Mouse (Mus musculus) c-Kit-positive CD71-positive TER-119-positive erythroid progenitor cells, embryonic 14.5 days (primary cell): Measurements from ENCODE around the gene Mdm2.
"Not testable (repeated sequence)": the region's sequence is repeated elsewhere in the genome, so short reads cannot be mapped to it uniquely, and the experiment has no call there.

Experiments used
- DNase-seq: peaks from one replicate; pipeline ENCODE4 v3.0.0-alpha.2; 2013; ENCODE audit warnings: low spot score

Gene Mdm2

DNA sequence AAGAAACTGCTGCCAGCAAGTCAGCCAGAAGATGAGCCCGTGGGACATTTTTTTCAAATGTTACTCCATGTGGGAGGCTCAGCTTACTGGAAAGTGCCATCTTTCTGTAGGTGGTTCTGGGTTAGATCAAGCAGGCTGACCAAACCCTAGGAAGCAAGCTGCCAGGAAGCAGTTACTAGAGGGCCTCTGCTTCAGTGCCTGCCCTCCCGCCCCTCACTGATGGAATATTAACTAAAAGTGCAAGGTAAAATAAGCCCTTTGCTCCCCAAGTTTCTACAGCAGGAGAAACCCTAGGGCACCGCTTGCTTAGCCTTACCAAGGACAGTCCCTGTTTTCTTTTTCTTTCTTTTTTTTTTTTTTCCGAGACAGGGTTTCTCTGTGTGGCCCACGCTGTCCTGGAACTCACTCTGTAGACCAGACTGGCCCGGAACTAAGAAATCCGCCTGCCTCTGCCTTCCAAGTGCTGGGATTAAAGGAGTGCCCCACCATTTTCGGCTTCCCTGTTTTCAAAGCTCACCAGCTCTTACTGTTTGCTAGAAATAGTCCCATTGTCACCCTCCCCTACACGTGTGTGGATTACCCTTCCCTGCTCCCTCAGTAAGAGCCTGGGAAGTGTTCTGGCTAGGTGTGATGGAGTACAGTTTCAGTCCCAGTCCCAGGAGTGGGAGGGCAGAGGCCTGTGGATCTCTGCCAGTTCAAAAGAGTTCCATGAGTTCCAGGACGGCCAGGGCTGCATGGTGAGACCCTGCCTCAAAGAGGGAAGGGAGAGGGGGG lies 37.9 kb upstream of the Mdm2 start:
- DNase-seq, result no peak

DNA sequence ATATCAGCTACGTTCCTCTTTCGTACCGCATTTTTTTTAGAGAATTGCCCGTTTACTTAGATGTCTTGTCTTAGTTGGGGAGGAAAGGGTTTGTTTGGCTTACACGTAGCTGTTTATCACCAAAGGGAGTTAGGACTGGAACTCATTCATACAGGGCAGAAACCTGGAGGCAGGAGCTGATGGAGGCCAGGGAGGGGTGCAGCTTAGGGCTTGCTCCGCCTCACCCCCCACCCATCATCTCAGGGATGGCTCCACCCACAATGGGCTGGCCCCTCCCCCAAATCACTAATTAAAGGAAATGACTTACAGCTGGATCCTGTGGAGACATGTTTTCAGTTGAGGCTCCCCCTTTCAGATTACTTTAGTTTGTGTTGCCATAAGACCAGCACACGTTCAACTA lies 37.2 kb upstream of the Mdm2 start:
- DNase-seq, result no peak

DNA sequence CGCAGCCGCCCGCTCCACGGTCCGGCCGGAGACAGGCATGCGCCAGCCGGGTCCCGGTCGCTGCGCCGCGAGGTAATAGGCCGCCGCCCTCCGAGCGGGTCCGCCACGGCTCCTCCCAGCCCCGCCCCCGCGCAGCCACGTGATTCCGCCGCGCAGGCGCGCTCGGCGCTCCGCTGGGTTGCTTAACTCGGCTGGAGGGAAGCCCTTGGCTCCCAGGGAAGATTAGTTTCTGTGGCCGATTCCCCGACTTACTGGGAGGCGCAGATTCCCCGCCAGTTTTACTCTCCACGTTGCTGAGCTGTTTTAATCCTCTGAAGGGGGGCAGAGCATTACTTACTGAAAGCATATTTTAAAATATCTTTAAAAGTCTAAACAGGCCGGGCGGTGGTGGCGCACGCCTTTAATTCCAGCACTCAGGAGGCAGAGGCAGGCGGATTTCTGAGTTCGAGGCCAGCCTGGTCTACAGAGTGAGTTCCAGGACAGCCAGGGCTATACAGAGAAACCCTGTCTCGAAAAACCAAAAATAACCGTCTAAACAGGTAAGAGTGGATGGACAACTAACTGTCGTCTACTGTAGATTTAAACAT lies 35.8 kb upstream of the Mdm2 start, which contains the start of gene Slc35e3:
TSS of gene Slc35e3 (minus strand) at position 69 of the 587 bp plus-strand sequence.
- DNase-seq, result peak; percentile 90

DNA sequence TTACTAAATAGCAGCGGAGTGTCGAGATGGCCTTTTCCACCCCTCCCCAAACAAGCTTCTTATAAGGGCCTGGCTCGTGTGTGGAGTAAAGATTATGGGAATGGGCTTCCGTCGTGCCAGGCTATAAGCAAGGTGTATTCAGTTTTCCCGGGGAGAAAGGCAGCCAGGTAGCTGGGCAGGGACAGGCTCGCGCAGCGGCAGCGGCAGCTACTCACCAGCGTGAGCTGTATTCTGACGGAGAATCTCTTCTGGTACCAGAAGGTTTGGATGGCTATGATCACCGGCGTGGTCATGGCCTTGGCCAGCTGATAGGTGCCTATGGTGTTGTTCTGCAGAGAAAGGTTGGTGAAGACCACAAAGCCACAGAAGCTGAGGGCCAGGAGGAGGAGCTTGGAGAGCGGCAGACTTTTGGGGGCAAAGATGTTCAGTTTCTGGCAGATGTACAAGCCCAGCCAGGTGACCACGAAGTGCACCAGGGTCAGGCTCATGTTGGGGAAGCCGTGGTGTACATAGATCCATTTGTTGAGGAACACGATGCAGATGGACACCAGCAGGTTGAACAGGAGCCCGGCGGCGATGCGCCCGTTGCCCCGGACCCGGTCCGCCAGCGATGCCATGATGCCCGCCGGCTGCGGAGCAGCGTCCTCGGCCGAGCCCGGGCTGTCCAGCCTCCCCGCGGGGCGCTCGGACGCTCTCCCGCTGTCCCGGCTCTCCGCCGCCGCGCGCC lies 35.2 kb upstream of the Mdm2 start:
- not testable (repeated sequence) for DNase-seq

DNA sequence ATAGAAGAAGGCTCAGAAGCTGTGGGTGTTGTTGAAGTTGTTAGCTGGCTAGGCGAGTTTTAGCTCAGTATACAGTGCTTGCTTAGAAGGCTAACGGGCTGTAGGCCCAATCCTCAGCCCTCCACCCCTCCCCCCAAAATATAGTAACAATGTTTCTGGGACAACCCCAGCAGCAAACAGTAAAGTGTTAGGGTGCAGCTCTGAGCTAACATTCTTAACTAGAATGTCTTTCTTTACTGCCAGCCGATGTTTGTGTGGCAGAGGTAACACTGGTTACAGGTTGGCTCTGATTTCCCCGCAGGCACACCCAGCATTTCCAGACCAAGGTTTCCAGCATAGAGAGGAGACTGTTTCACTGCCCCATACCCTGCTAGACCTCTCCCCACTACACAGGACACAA lies 33.4 kb upstream of the Mdm2 start:
- DNase-seq, result no peak

DNA sequence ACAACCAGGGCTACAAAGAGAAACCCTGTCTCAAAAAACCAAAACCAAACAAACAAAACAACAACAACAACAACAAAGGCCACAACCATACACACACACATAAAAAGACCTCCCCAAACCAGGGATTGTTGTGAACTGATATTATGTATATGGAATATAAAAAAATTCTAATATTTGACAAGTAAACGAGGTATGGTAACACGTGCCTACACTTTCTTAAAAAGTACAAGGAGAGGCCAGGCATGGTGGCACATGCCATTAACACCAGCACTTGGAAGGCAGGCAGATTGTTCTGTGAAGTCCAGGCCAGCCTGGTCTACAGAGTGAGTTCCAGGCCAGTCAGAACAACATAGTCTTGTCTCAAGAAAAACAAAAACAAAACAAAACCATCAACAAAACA lies 32.6 kb upstream of the Mdm2 start:
- no peak for DNase-seq

DNA sequence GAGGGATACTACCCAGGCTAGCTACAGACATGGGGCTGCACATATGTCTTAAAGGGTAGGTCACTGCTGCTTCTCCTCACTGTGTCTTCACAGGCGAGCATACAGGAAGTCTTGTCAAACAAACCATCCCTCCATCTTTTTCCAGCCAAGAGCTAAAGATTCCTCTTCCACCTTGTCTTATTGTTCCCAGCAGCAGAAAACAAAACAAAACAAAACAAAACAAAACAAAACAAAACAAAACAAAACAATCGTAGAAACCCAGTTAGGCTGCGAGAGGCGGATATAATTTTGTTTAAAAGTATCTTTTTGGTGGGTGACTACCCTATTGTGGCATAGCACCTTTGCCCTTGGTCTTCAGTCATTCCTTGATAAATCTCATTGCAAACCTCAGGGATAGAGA lies 32.1 kb upstream of the Mdm2 start:
- DNase-seq, result no peak

DNA sequence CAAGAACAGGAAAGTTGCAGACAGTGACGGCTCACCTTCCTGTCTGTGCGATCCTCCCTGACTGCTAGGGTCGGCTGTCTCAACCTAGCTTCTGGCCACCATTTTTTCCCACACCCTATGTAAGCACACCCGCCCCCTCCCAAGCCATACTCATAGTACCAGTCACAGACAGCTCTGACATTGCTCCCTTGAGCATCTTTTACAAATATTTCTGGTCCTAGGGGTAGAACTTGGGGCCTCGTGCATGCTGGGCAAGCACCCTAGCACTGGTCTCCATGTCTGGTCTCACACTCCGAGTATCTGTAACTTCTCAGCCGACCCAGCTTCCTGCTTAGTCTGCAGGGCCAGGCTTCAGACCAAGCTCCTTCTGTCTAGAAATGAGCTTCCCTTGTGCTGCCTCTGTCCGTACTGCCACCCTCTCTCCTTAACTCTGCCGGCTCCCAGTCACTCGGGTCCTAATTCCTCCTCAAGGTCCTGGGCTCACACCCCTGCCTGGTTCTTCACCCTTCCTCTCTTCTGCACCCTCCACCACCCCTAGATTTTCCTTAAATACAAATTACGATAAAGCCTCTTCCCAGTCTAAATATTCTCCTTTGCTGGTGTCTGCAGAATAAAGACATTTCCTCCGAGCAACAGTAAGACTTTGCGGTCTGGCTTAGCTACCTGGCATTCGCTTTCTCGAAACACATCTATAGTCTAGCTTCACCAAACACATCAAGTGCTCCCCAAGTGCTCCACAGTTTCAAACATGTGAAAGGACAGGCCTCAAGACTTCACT lies 31.3 kb upstream of the Mdm2 start:
- no peak for DNase-seq

DNA sequence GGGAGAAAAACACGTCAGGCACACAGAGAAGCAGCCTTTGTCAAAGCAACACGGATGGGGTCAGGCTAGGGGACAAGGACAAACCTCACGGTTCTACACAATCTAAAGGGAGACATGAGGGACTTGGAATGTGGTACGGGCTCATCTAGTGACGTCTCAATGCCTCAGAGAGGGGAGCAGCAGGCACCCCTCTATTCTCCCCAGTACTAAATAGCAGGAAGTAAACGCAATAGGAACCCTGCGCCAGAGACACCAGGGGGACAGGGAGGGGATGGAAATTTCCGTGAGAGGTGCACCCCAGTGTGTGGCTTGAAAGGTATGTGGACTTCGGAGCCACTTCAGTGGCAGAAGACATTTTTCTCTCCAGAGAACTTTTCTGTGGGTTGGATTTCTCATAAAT lies 30.4 kb upstream of the Mdm2 start:
- DNase-seq, result no peak

DNA sequence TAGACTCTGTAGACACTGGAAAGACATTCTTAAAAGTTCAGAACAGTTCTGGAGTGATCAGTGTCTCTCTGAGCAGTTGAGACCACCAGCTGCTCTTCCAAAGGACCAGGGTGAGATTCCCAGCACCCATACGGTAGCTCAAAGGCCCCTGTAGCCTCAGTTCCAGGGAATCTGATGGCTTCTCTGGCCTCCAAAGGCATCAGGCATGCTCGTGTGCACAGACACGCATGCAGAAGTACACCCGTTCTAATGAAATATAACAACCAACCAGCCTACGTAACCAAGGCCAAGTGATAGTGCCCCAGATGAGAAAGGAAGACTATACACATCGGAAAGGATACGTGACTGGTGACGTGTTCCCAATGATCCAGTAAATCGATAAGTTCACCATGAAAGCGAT lies 29.6 kb upstream of the Mdm2 start:
- DNase-seq, result no peak

DNA sequence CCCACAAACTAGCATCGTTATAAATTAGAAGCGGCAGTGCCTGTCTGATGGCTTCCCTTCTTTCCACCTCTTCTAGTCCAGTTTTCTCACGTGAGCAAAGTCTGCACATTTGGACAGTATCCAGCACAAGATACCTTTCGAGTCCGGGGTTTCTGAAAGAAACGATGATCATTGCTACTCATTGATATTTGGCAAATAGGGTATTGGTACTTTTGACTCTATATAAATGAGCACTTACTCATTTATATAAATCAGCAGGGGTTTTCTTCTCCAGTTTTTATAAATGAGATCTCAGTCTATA lies 29.0 kb upstream of the Mdm2 start:
- no peak for DNase-seq

DNA sequence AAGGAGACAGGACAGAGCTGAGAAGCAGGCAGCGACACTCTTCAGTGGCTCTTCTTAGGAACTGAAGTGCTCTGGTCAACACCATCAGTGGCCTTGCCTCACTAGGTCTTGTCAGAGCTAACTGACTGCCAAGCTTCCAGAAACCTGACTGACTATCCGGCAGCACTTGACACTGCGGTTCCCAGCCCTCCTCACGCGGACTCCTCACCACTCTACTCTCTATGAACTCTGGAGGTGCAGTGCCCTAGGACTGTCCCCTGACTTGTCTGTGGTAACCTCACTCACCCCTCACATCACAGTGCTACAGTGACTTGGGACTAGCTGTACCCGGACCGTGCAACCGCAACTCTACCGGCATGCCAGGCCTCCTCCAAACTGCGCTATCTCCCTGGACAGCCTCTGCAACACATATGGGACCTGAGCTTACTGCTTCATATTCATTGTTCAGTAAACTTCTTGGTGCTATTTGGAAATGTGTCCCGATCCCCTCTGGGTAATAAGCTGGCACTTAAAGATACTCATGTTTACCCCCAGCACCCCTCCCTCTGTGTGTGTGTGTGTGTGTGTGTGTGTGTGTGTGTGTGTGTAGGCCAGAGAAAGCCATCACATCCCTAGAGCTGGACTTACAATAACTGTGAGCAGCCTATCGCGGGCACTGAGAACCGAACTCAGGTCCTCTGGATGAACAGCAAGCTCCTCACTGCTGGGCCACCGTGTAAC lies 28.5 kb upstream of the Mdm2 start:
- DNase-seq, result no peak

DNA sequence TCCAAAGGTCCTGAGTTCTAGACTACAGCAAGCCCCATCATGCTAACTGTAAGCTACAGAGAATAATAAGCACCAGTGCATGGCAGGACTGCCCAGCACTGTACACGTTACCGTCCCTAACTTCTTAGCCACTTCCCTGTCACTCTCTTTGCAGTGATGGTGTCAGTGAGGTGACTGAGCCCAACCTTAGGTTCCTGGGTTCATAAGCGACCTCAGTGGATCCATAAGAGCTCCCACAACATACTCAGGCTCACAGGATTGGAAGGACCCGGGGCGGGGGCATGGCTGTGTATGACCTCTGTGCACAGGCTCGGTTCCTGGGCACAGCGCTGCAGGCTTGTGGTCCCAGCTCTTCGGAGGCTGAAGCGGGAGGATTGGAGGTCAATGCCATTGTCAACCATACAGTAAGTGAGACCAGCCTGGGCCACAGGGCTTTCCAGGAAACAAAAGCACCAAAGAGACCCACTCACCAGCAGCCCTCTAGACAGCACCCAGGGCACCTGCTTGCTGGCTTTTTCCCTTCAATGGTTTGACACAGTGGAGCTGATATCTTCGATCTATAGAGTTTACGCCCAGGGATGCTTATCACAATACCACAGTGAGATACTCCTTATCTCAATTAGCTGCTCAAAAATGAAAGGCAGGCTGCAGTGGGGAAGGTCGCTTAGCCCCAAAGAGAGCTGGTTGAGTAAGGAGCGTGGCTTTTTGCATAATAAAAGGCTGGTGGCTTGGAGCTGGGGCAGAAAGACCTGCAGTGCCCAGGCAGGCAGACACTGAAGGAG lies 27.8 kb upstream of the Mdm2 start:
- DNase-seq, result no peak

DNA sequence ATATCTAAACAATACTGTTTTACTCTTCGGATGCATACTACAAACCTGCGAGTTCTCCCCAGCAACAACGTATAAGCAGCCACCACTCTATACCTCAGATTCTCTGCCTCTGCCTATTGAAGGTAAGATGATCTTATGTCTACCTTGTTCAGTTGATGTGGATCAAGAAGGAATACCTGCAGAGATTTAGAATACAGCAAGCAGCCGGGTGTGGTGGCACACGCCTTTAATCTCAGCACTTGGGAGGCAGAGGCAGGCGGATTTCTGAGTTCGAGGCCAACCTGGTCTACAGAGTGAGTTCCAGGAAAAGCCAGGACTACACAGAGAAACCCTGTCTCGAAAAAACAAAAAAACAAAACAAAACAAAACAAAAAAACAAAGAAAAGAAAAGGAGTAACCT lies 26.9 kb upstream of the Mdm2 start:
- DNase-seq, result not testable (repeated sequence)

DNA sequence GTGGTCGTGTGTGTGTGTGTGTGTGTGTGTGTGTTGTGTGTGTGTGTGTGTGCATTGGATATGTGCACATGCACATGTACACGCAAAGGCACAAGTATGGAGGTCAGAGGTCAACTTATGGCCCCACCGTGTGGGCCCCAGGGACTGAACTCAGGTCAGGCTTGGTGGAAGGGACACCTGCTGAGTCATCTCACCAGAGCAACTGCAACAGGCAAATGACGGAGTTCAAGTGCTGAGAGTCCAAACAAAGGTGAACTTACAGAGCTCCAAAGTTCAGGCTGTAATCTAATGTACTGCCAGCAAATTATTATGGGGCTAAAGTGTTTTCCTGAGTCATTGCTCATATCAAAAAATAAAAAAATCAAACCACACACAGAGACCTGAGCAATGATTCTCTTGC lies 26.5 kb upstream of the Mdm2 start:
- DNase-seq, result no peak

DNA sequence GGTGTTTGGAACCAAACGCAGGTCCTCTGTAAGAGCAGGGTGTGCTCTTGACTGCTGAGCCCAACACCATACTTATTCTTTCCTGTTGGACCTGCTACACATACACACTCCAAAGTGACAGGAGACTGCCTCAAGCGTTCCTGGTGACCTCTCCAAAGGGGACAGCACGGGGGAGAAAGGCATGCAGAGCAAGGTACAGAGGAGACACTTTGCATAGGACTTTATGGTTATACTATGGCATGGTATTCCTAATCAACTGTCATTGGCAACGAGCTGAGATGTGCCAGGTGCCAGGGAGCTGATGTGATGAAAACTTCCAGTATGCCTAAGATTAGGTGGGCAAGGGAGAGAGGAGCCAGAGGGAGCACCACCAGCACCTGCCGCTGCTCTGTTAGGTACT lies 26.0 kb upstream of the Mdm2 start:
- no peak for DNase-seq

DNA sequence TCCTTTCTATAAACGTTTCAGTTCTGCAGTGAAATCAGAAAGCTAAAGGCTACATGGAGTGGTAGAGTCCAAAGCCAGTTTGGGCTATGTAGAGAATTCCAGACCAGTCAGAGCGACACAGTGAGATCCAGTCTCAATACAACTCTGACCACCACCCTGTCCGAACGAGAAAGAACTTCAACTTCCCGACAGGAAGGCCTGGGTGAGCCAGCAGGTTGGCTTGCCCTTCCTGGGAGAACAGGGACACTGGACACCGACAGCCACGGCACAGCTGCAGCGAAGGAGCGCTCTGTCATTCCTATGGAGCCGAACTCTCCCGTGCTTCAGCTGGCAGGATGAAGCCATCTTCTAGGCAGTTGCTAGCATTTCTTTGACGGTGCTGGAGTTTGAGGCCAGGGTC lies 24.8 kb upstream of the Mdm2 start:
- DNase-seq, result not testable (repeated sequence)

DNA sequence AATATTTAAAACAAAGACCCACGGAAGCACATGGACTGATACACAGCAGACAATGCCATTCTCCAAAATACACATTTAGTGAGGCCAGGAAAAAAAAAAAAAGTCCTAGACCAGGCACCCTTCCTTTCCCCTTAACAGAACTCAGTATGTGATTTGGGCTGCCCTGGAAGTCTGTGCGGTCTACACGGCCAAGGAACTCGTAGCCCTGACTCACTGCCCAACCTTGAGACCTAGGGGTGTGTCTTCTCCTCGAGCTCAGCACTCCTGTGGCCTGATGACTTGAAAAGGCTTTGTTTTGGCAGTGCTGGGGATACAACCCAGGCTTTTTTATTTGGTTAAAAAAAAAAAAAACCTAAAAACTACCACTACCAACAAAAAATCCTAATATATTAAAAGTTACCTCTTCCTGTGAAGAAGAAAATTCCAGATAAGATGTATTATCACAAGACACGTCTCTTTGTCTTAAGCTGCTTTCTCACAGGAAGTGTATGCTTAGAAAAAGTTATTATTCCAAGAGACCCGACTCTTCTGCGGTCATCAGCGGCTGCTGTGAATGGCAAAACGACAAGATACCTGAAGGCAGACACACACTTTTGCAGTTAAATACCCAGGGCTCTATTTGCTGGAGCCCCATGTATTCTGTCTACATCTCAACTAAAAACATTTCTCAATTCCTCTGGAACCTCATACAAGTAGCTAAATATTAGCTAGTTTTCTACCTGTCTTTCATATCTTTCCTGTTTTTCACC lies 23.7 kb upstream of the Mdm2 start:
- DNase-seq, result not testable (repeated sequence)

DNA sequence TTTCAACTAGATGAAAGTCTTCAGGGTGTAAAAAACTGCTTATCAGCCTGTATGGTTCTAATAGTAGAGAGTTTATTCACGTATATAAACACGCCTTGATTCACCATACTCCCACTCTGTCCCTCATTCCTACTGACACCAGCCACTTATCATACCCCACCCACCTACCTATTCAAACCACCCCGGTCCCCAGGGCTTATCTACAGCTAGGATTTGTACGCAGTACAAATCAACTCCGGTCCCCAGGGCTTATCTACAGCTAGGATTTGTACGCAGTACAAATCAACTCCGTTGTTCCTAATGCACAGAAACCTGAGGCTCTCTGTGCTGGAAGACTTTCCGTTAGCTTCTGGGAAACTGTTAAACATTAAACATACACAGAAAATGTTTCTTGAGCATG lies 23.1 kb upstream of the Mdm2 start:
- DNase-seq, result not testable (repeated sequence)

DNA sequence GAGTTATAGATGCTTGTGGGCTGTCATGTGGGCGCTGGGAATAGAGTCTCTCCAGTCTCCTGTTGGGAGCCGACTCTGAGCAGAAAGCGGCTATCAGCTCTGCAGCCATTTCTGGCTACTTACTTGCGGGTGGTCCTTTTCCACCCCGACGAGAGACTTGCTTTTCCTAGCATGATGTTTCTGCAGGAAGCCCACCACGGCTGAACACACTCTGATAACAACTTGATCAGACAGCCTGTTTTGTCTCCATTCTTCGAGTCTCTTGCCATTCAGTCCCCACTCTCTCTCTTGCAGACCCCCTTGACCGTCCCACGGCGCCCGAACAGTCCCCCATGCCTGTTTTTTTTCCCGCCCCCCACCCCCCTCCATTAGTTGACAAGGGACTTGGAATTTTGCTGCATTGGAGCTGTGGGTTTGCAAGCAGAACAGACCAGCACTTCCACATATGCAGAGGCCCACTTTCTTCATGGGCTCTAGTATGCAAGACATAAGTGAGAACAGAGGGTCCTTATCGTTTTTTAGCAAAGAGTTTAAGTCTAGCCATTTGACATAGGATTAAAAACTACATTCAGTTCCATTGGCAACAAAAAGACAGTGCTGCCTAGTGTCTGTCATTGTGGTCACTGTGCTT lies 22.5 kb upstream of the Mdm2 start:
- no peak for DNase-seq
